Mouse (Mus musculus): ENCODE results near the gene Zbtb3. TPM values are rescaled to one million over a fixed set of nuclear protein-coding genes. Genes with fewer than 3 reads are reported as not detected.

Zbtb3 gene
- polyA plus RNA-seq, 1 experiment from 2014 or later: 6.8 TPM

Other genes starting within 250 kb of the Zbtb3 start
- 0.06 TPM in 1 of 2 replicates, not detected in the other for gene Slc22a8, start 211.3 kb upstream of the Zbtb3 start, polyA plus RNA-seq (2016; fragmentation: Nextera tagmentation; extraction: Ambion mirVana)
- 0.06 TPM in 1 of 2 replicates, not detected in the other for gene Slc22a6, start 184.5 kb upstream of the Zbtb3 start, polyA plus RNA-seq (2016; fragmentation: Nextera tagmentation; extraction: Ambion mirVana)
- not detected in 2 replicates for gene Chrm1, start 138.8 kb upstream of the Zbtb3 start, polyA plus RNA-seq (2016; fragmentation: Nextera tagmentation; extraction: Ambion mirVana)
- 136 and 149 TPM in 2 replicates for gene Slc3a2, start 79.2 kb upstream of the Zbtb3 start, polyA plus RNA-seq (2016; fragmentation: Nextera tagmentation; extraction: Ambion mirVana)
- gene Wdr74, start 66.7 kb upstream of the Zbtb3 start, polyA plus RNA-seq (2016; fragmentation: Nextera tagmentation; extraction: Ambion mirVana): 120 and 126 TPM in 2 replicates
- 3.4 and 3.7 TPM in 2 replicates for gene 1700092M07Rik, start 61.8 kb upstream of the Zbtb3 start, polyA plus RNA-seq (2016; fragmentation: Nextera tagmentation; extraction: Ambion mirVana)
- 86.8 and 87.8 TPM in 2 replicates for gene Stx5a, start 61.1 kb upstream of the Zbtb3 start, polyA plus RNA-seq (2016; fragmentation: Nextera tagmentation; extraction: Ambion mirVana)
- gene Nxf1, start 45.5 kb upstream of the Zbtb3 start, polyA plus RNA-seq (2016; fragmentation: Nextera tagmentation; extraction: Ambion mirVana): 254 and 275 TPM in 2 replicates
- gene Tmem223, start 31.6 kb upstream of the Zbtb3 start, polyA plus RNA-seq (2016; fragmentation: Nextera tagmentation; extraction: Ambion mirVana): 170 TPM in 2 replicates
- 47.4 and 49.5 TPM in 2 replicates for gene Tmem179b, start 28.1 kb upstream of the Zbtb3 start, polyA plus RNA-seq (2016; fragmentation: Nextera tagmentation; extraction: Ambion mirVana)
- gene Taf6l, start 16.1 kb upstream of the Zbtb3 start, polyA plus RNA-seq (2016; fragmentation: Nextera tagmentation; extraction: Ambion mirVana): 48.6 and 49.4 TPM in 2 replicates
- gene Polr2g, start 4.0 kb upstream of the Zbtb3 start, polyA plus RNA-seq (2016; fragmentation: Nextera tagmentation; extraction: Ambion mirVana): 173 and 180 TPM in 2 replicates
- gene Ttc9c, start 16.8 kb downstream of the Zbtb3 start, polyA plus RNA-seq (2016; fragmentation: Nextera tagmentation; extraction: Ambion mirVana): 82.5 and 85.5 TPM in 2 replicates
- gene Hnrnpul2, start 17.5 kb downstream of the Zbtb3 start, polyA plus RNA-seq (2016; fragmentation: Nextera tagmentation; extraction: Ambion mirVana): 4.9 and 5.4 TPM in 2 replicates
- gene AC129217.1, start 27.2 kb downstream of the Zbtb3 start, polyA plus RNA-seq (2016; fragmentation: Nextera tagmentation; extraction: Ambion mirVana): not detected in 2 replicates
- 47.0 and 48.0 TPM in 2 replicates for gene Bscl2, start 34.9 kb downstream of the Zbtb3 start, polyA plus RNA-seq (2016; fragmentation: Nextera tagmentation; extraction: Ambion mirVana)
- 27.8 and 31.7 TPM in 2 replicates for gene Gng3, start 36.6 kb downstream of the Zbtb3 start, polyA plus RNA-seq (2016; fragmentation: Nextera tagmentation; extraction: Ambion mirVana)
- gene Lrrn4cl, start 48.2 kb downstream of the Zbtb3 start, polyA plus RNA-seq (2016; fragmentation: Nextera tagmentation; extraction: Ambion mirVana): 0.36 and 0.99 TPM in 2 replicates
- gene Ubxn1, start 68.9 kb downstream of the Zbtb3 start, polyA plus RNA-seq (2016; fragmentation: Nextera tagmentation; extraction: Ambion mirVana): 208 and 212 TPM in 2 replicates
- gene Uqcc3, start 78.4 kb downstream of the Zbtb3 start, polyA plus RNA-seq (2016; fragmentation: Nextera tagmentation; extraction: Ambion mirVana): 53.2 and 55.5 TPM in 2 replicates
- 125 and 130 TPM in 2 replicates for gene Lbhd1, start 81.2 kb downstream of the Zbtb3 start, polyA plus RNA-seq (2016; fragmentation: Nextera tagmentation; extraction: Ambion mirVana)
- not detected in 2 replicates for gene Gm49403, start 81.4 kb downstream of the Zbtb3 start, polyA plus RNA-seq (2016; fragmentation: Nextera tagmentation; extraction: Ambion mirVana)
- 178 and 183 TPM in 2 replicates for gene 1810009A15Rik, start 86.3 kb downstream of the Zbtb3 start, polyA plus RNA-seq (2016; fragmentation: Nextera tagmentation; extraction: Ambion mirVana)
- 0.20 and 0.37 TPM in 2 replicates for gene Gm49416, start 86.4 kb downstream of the Zbtb3 start, polyA plus RNA-seq (2016; fragmentation: Nextera tagmentation; extraction: Ambion mirVana)
- 59.9 and 61.4 TPM in 2 replicates for gene Ints5, start 90.5 kb downstream of the Zbtb3 start, polyA plus RNA-seq (2016; fragmentation: Nextera tagmentation; extraction: Ambion mirVana)
- 118 and 121 TPM in 2 replicates for gene Ganab, start 95.5 kb downstream of the Zbtb3 start, polyA plus RNA-seq (2016; fragmentation: Nextera tagmentation; extraction: Ambion mirVana)
- 49.6 and 52.2 TPM in 2 replicates for gene B3gat3, start 117.8 kb downstream of the Zbtb3 start, polyA plus RNA-seq (2016; fragmentation: Nextera tagmentation; extraction: Ambion mirVana)
- 3.7 and 3.9 TPM in 2 replicates for gene Rom1, start 126.8 kb downstream of the Zbtb3 start, polyA plus RNA-seq (2016; fragmentation: Nextera tagmentation; extraction: Ambion mirVana)
- gene Eml3, start 127.0 kb downstream of the Zbtb3 start, polyA plus RNA-seq (2016; fragmentation: Nextera tagmentation; extraction: Ambion mirVana): 24.0 and 25.7 TPM in 2 replicates
- 202 and 206 TPM in 2 replicates for gene Mta2, start 139.3 kb downstream of the Zbtb3 start, polyA plus RNA-seq (2016; fragmentation: Nextera tagmentation; extraction: Ambion mirVana)
- gene Tut1, start 151.3 kb downstream of the Zbtb3 start, polyA plus RNA-seq (2016; fragmentation: Nextera tagmentation; extraction: Ambion mirVana): 40.2 and 49.1 TPM in 2 replicates
- 559 and 563 TPM in 2 replicates for gene Eef1g, start 164.5 kb downstream of the Zbtb3 start, polyA plus RNA-seq (2016; fragmentation: Nextera tagmentation; extraction: Ambion mirVana)
- gene Ahnak, start 186.7 kb downstream of the Zbtb3 start, polyA plus RNA-seq (2016; fragmentation: Nextera tagmentation; extraction: Ambion mirVana): 6.5 and 7.1 TPM in 2 replicates